Mouse (Mus musculus) retina, postnatal 7 days (tissue): ENCODE measurements around the gene Pptc7.

Source experiments
- DNase-seq: peaks from one replicate; pipeline ENCODE4 v3.0.0-alpha.2; 2012; ENCODE audit warnings: low read depth, low spot score

Pptc7 gene

GRCm38 (mm10) chr5:122267136-122267535, 17.0 kb upstream of the Pptc7 start:
- DNase-seq = no peak

GRCm38 (mm10) chr5:122267899-122268298, 16.3 kb upstream of the Pptc7 start:
- no peak for DNase-seq

GRCm38 (mm10) chr5:122268858-122269604, 15.1 kb upstream of the Pptc7 start:
- no peak for DNase-seq

GRCm38 (mm10) chr5:122272821-122273220, 11.3 kb upstream of the Pptc7 start:
- DNase-seq = no peak

GRCm38 (mm10) chr5:122274785-122275184, 9.4 kb upstream of the Pptc7 start:
- DNase-seq = no peak

- DNase-seq = no peak
These were observed 5.2 kb upstream of the Pptc7 start for GRCm38 (mm10) chr5:122278946-122279345.

- no peak for DNase-seq
These were observed 4.3 kb upstream of the Pptc7 start for GRCm38 (mm10) chr5:122279799-122280421.

- no peak for DNase-seq
These were observed 3.7 kb upstream of the Pptc7 start for GRCm38 (mm10) chr5:122280422-122280826.

- no peak for DNase-seq
These were observed 3.2 kb upstream of the Pptc7 start for GRCm38 (mm10) chr5:122280827-122281462.

- DNase-seq = no peak
These were observed 360 bp upstream of the Pptc7 start for GRCm38 (mm10) chr5:122283828-122284182.

GRCm38 (mm10) chr5:122285029-122285766, 1.0 kb downstream of the Pptc7 start:
- no peak for DNase-seq

- no peak for DNase-seq
These were observed 1.6 kb downstream of the Pptc7 start for GRCm38 (mm10) chr5:122285767-122286150.

GRCm38 (mm10) chr5:122286191-122286590, 2.0 kb downstream of the Pptc7 start:
- DNase-seq = no peak

- DNase-seq = no peak
These were observed 2.9 kb downstream of the Pptc7 start for GRCm38 (mm10) chr5:122287026-122287425.

GRCm38 (mm10) chr5:122288147-122288811, 4.1 kb downstream of the Pptc7 start:
- DNase-seq = no peak

GRCm38 (mm10) chr5:122291149-122291548, 7.0 kb downstream of the Pptc7 start:
- no peak for DNase-seq

- no peak for DNase-seq
These were observed 7.6 kb downstream of the Pptc7 start for GRCm38 (mm10) chr5:122291553-122292339.

GRCm38 (mm10) chr5:122293131-122293530, 9.0 kb downstream of the Pptc7 start:
- DNase-seq = no peak

- DNase-seq = no peak
These were observed 10.1 kb downstream of the Pptc7 start for GRCm38 (mm10) chr5:122294219-122294735.

- no peak for DNase-seq
These were observed 11.2 kb downstream of the Pptc7 start for GRCm38 (mm10) chr5:122295113-122295935.
